Mouse (Mus musculus) lung, adult 2 months (tissue): Measurements from ENCODE around the gene Pet117.

Source experiments
- CTCF ChIP-seq: fragments of 200-500 bp; IDR thresholded peaks from 2 replicates; pipeline ENCODE4 v1.5.1; 2011; ENCODE audit warnings: mild to moderate bottlenecking, low read length, control low read depth; ENCODE audit not compliant: insufficient read depth
- POLR2A ChIP-seq: fragments of 200-500 bp; IDR thresholded peaks from 2 replicates; pipeline ENCODE4 v1.6.1; 2011; ENCODE audit warnings: low read depth, mild to moderate bottlenecking, control low read depth, low read length, borderline replicate concordance; ENCODE audit errors: extremely low read depth

GRCm38 (mm10) chr2:144332486-144332885, 36.3 kb upstream of the Pet117 start:
- TF ChIP-seq POLR2A (no peak), CTCF (no peak)
